Mouse (Mus musculus) ovary, postnatal 10 days (tissue): ENCODE data around the gene AY358078.
"Not testable (repeated sequence)": the region's sequence is repeated elsewhere in the genome, so short reads cannot be mapped to it uniquely, and the experiment has no call there.

Experiments
- DNase-seq: peaks from one replicate; pipeline ENCODE4 v3.0.0; 2022; ENCODE audit warnings: low spot score

Gene AY358078

GRCm38 (mm10) chr14:51799746-51800145 is at the start of gene AY358078:
AY358078 (plus strand) TSS chr14:51800046.
- no peak for DNase-seq

GRCm38 (mm10) chr14:51755944-51756343 is 43.9 kb upstream of the AY358078 start:
- DNase-seq, result no peak

- DNase-seq, result not testable (repeated sequence)
These were observed 28.5 kb upstream of the AY358078 start for GRCm38 (mm10) chr14:51771378-51771777.

- no peak for DNase-seq
These were observed 26.4 kb upstream of the AY358078 start, which contains the start of gene Ang4 for GRCm38 (mm10) chr14:51773490-51773889. Ang4 (minus strand) TSS chr14:51773590.

GRCm38 (mm10) chr14:51777791-51778190 is 22.1 kb upstream of the AY358078 start:
- DNase-seq, result no peak

GRCm38 (mm10) chr14:51778865-51779481 is 20.9 kb upstream of the AY358078 start:
- no peak for DNase-seq

GRCm38 (mm10) chr14:51786335-51786734 is 13.5 kb upstream of the AY358078 start:
- DNase-seq, result no peak

GRCm38 (mm10) chr14:51787061-51787460 is 12.8 kb upstream of the AY358078 start:
- no peak for DNase-seq

GRCm38 (mm10) chr14:51789196-51789595 is 10.7 kb upstream of the AY358078 start:
- no peak for DNase-seq

GRCm38 (mm10) chr14:51794106-51794505 is 5.7 kb upstream of the AY358078 start:
- no peak for DNase-seq

GRCm38 (mm10) chr14:51826625-51827024 is 26.8 kb downstream of the AY358078 start:
- DNase-seq, result no peak

GRCm38 (mm10) chr14:51827842-51828241 is 28.0 kb downstream of the AY358078 start:
- not testable (repeated sequence) for DNase-seq

GRCm38 (mm10) chr14:51829188-51829587 is 29.3 kb downstream of the AY358078 start:
- DNase-seq, result no peak

GRCm38 (mm10) chr14:51838480-51838879 is 38.6 kb downstream of the AY358078 start:
- not testable (repeated sequence) for DNase-seq

- DNase-seq, result no peak
These were observed 42.4 kb downstream of the AY358078 start for GRCm38 (mm10) chr14:51842250-51842649.

GRCm38 (mm10) chr14:51842781-51843180 is 42.9 kb downstream of the AY358078 start:
- no peak for DNase-seq

GRCm38 (mm10) chr14:51843882-51844281 is 44.0 kb downstream of the AY358078 start:
- no peak for DNase-seq

GRCm38 (mm10) chr14:51846566-51846965 is 46.7 kb downstream of the AY358078 start:
- DNase-seq, result no peak

GRCm38 (mm10) chr14:51851006-51851405 is 51.2 kb downstream of the AY358078 start:
- not testable (repeated sequence) for DNase-seq

- no peak for DNase-seq
These were observed 53.6 kb downstream of the AY358078 start, which contains the start of gene Ear6 for GRCm38 (mm10) chr14:51853399-51853798. Ear6 (plus strand) TSS chr14:51853699.

- not testable (repeated sequence) for DNase-seq
These were observed 55.4 kb downstream of the AY358078 start for GRCm38 (mm10) chr14:51855280-51855679.

- DNase-seq, result not testable (repeated sequence)
These were observed 63.8 kb downstream of the AY358078 start for GRCm38 (mm10) chr14:51863603-51864002.

- DNase-seq, result no peak
These were observed 70.9 kb downstream of the AY358078 start for GRCm38 (mm10) chr14:51870756-51871155.

- no peak for DNase-seq
These were observed 71.9 kb downstream of the AY358078 start for GRCm38 (mm10) chr14:51871741-51872140.
